Mouse (Mus musculus) E14TG2a.4 (cell line): ENCODE results near the gene Fam135a.

Experiments
- CTCF ChIP-seq: conservative IDR thresholded peaks from 2 replicates; pipeline ENCODE4 v1.5.1; 2014; ENCODE audit warnings: low read length
- NANOG ChIP-seq: IDR thresholded peaks from 2 replicates; pipeline ENCODE4 v1.6.1; 2014; ENCODE audit warnings: borderline replicate concordance, low read length, mixed read lengths

DNA sequence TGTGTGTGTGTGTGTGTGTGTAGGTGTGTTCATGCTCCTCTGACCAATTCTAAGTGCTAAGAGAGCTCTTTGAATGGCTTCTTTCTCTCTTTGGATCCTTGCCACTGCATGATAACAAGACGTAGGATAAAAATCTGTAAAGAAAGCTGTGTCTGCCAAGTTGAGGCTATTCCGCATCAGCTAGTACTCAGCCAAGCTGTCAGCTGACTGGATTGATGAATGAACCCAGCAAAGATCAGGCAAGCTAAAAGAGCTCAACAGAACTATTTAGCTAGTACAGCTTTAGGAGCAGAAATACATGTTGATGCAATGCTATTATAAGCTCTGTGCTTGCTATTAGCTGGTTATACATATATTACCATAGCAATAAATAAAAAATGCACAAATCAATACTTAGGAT lies 25.7 kb downstream of the Fam135a start:
- no peak for TF ChIP-seq CTCF
- TF ChIP-seq NANOG = no peak
